Mouse (Mus musculus) ES-Bruce4 (cell line): ENCODE measurements at regions not wholly inside any gene's neighbourhood (a gene's known extent, or its start where the extent isn't known, plus 50 kb on each side); places are given as distances from the start of the nearest gene placed in this dataset.

Source experiments
- CTCF ChIP-seq: IDR thresholded peaks from one replicate; pipeline ENCODE4 v1.8.1; 2011; ENCODE audit warnings: low read depth, low read length
- EP300 ChIP-seq: IDR thresholded peaks from 2 replicates; pipeline ENCODE4 v1.6.1; 2011; ENCODE audit warnings: low read depth, low read length; ENCODE audit not compliant: insufficient read depth
- POLR2A ChIP-seq: IDR thresholded peaks from one replicate; pipeline ENCODE4 v1.8.1; 2011; ENCODE audit warnings: low read length; ENCODE audit not compliant: insufficient read depth

GRCm38 (mm10) chr2:43478494-43478893, 76.6 kb upstream of the Kynu start:
- no peak for TF ChIP-seq POLR2A
- no peak for TF ChIP-seq CTCF
- TF ChIP-seq EP300, result no peak
